Mouse (Mus musculus) G1E (cell line): ENCODE results near the gene Pbx3.

Source experiments
- CTCF ChIP-seq: IDR thresholded peaks from 2 replicates; pipeline ENCODE4 v1.5.1; 2012; ENCODE audit warnings: low read depth, low read length, inconsistent platforms, mixed read lengths
- GATA1 ChIP-seq: IDR thresholded peaks from 2 replicates; pipeline ENCODE4 v1.6.1; 2012; ENCODE audit warnings: borderline replicate concordance, low read length, inconsistent platforms, mixed read lengths

DNA sequence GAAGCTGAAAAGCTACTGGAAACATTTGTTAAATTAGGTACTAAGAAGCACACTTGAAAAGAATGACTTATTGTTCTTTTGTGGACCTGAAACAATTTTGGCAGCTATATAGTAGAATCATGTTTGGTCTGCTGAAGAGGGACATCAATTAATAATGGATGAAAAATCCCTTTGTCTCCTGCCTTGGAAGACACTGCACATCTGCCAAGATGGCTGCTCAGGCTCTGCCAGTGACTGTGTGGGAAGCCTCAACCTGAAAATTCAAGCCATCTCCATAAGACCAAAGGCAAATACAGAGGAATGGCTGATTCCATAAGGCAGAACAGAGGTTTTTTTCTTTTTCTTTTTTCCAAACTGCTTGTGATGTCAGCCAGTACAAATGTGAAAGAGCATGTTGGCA lies 194.3 kb downstream of the Pbx3 start:
- TF ChIP-seq CTCF (no peak), GATA1 (no peak)
